Mouse (Mus musculus) liver, embryonic 16.5 days (tissue): ENCODE measurements at regions not wholly inside any gene's neighbourhood (a gene's known extent, or its start where the extent isn't known, plus 50 kb on each side); places are given as distances from the start of the nearest gene placed in this dataset.

Experiments
- ATAC-seq: fragments of 200-750 bp; cut with Nextera tagmentation; 2 replicates; pipeline ENCODE4 v1.8.0; 2017; ENCODE audit warnings: low read depth, mild to moderate bottlenecking, moderate number of reproducible peaks, moderate library complexity
- H3K27ac ChIP-seq: fragments of 300-500 bp; sonication (generic); 2 replicates; pipeline ENCODE4 v1.5.1; 2014; ENCODE audit warnings: mild to moderate bottlenecking, low read length
- H3K27me3 ChIP-seq: fragments of 300-500 bp; sonication (generic); 2 replicates; pipeline ENCODE4 v1.6.1; 2014; ENCODE audit warnings: low read depth, low read length, mixed read lengths; ENCODE audit not compliant: control insufficient read depth, insufficient read depth
- H3K36me3 ChIP-seq: fragments of 300-500 bp; sonication (generic); 2 replicates; pipeline ENCODE4 v1.6.1; 2014; ENCODE audit warnings: mild to moderate bottlenecking; ENCODE audit not compliant: control insufficient read depth, insufficient read depth
- H3K4me1 ChIP-seq: fragments of 300-500 bp; sonication (generic); 2 replicates; pipeline ENCODE4 v1.6.1; 2014; ENCODE audit warnings: low read depth, low read length, mixed read lengths; ENCODE audit not compliant: control insufficient read depth
- H3K4me2 ChIP-seq: fragments of 300-500 bp; sonication (generic); 2 replicates; pipeline ENCODE4 v1.6.1; 2014; ENCODE audit warnings: low read depth, low read length, mixed read lengths
- H3K4me3 ChIP-seq: fragments of 300-500 bp; sonication (generic); 2 replicates; pipeline ENCODE4 v1.5.1; 2014; ENCODE audit warnings: low read depth, mild to moderate bottlenecking, low read length
- H3K9ac ChIP-seq: fragments of 300-500 bp; sonication (generic); 2 replicates; pipeline ENCODE4 v1.6.1; 2014; ENCODE audit warnings: low read depth, low read length
- H3K9me3 ChIP-seq: fragments of 300-500 bp; sonication (generic); replicated peaks from 2 replicates; pipeline ENCODE4 v1.6.1; 2016; ENCODE audit warnings: low read length; ENCODE audit not compliant: control insufficient read depth
- WGBS: fragments of 180-500 bp; shearing (Covaris S2); extraction: QIAGEN DNeasy Blood & Tissue Kit; methylation state at CpG from one replicate; pipeline ENCODE4 v1.1.7; 2014; ENCODE audit not compliant: insufficient replicate concordance; 5-methylcytosine and 5-hydroxymethylcytosine counted together

DNA sequence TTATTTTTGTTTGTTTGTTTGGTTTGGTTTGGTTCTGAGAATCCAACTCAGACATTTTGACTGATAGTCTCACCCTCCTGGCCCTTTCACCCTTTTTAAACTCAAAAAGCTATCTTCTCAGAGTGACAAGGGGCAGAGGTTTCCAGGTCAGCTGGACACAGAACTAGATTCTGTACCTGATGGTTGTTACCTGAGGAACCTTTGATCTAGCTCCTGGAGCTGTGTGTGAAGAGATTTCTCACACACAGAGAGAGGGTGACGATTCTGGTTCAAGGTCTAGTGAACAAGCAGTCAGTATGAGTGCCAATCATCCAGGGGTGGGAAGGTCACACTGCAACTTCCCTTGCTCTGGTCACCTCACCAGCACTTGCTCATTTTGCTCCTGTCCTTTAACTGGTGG lies 83.5 kb upstream of the Lrig1 start:
- H3K27me3 ChIP-seq, result no peaks in the 10 kb centered on the region
- no peaks in the 10 kb centered on the region for H3K36me3 ChIP-seq
- no peaks in the 10 kb centered on the region for H3K9me3 ChIP-seq
- H3K4me1 ChIP-seq, result no peaks in the 10 kb centered on the region
- no peak overlapping the region for H3K4me3 ChIP-seq
- no peak for ATAC-seq
- no peak overlapping the region for H3K9ac ChIP-seq
- H3K4me2 ChIP-seq, result no peak overlapping the region
- 44% methylated on average over 1 of the region's 1 CpGs for WGBS
- no peak overlapping the region for H3K27ac ChIP-seq

DNA sequence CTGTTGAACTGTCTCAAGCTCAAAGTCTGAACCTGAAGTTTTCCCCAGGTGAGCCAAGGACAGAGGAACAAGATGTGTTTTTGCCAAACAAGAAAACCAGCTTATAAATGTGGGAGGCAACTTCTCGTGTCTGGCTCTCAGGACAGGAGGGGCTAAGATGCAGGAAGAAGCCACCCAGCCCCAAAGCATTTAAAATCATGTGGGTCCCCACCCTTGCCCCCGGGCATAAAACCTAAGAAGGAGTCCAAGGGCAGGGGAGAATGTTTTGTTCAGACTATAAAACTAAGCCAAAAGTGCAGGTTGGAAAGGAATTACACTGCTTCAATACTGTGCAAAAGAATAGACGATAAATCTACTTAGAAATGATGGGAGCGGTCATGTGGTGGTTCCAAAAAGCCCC lies 80.7 kb upstream of the Lrig1 start:
- ATAC-seq, result no peak
- Histone ChIP-seq H3K4me3 (no peak overlapping the region), H3K4me2 (no peak overlapping the region), H3K27ac (no peak overlapping the region), H3K36me3 (no peaks in the 10 kb centered on the region), H3K27me3 (no peaks in the 10 kb centered on the region), H3K9me3 (no peaks in the 10 kb centered on the region), H3K4me1 (no peaks in the 10 kb centered on the region), H3K9ac (no peak overlapping the region)
- 49% methylated on average over 4 of the region's 4 CpGs for WGBS

DNA sequence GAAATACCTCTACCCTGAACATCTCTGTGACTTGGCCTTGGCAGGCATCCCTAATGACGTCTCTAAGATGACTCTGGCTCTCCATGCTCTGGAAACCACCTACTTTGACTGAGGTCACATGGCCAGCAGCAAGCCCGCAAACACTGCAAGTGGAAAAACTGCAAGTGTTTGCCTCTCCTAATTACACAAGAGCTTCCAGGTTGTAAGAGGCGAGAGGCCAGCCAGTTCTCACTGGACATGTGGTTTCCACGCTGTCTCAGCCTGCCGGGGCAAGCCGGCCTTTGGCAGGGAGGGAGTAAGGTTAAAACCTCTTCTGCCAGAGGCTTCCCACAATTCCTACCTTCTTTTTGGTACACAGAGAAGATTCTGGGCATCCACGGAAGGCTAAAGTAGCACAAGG lies 79.9 kb upstream of the Lrig1 start:
- 48% methylated on average over 7 of the region's 7 CpGs for WGBS
- Histone ChIP-seq H3K27ac (no peak overlapping the region), H3K27me3 (no peaks in the 10 kb centered on the region), H3K36me3 (no peaks in the 10 kb centered on the region), H3K9me3 (no peaks in the 10 kb centered on the region), H3K4me1 (no peaks in the 10 kb centered on the region), H3K4me2 (no peak overlapping the region), H3K9ac (no peak overlapping the region), H3K4me3 (no peak overlapping the region)
- ATAC-seq, result peak; percentile 79

DNA sequence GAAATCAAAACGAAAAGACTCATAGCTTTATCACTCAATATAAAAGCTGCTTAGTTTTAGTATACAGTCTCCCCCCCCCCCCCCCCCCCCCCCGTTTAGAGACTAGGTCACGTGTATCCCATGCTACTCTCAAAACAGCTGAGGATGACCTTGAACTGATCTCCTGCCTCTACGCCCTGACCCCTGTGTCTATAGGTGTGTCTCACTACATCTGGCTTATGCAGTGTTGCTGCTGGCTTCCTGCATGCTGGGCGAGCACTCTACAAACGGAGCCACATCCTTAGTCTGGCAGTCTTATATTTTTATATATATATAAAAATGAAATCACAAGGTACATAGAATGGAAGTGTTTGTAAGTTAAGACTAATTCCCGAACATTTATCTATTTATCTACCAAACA lies 79.3 kb upstream of the Lrig1 start:
- Histone ChIP-seq H3K9me3 (no peaks in the 10 kb centered on the region), H3K9ac (no peak overlapping the region), H3K27me3 (peaks cover 5% of the 10 kb centered on the region), H3K4me3 (no peak overlapping the region), H3K27ac (no peak overlapping the region), H3K36me3 (no peaks in the 10 kb centered on the region), H3K4me2 (no peak overlapping the region), H3K4me1 (no peaks in the 10 kb centered on the region)
- 41% methylated on average over 7 of the region's 7 CpGs for WGBS
- no peak for ATAC-seq

DNA sequence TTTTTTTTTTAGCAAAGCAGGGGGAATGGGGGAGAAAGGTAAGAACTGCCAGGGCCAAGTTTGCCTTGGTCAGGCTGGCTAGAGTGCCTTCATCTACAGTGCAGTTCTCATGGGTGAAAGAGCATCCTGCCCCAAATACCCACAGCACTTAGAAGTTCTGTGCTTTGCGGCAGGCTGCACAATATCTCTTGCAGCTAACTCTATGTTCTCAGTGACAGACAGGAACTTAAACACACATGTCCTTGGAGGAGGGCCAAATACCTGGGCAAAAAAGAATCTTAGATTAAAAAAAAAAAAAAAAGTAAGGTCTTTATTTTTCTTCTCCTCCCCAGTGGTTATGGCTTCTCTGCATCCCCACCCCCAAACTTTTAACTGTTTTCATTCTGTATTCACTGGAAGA lies 78.8 kb upstream of the Lrig1 start:
- 83% methylated on average over 1 of the region's 1 CpGs for WGBS
- no peak overlapping the region for H3K9ac ChIP-seq
- no peak overlapping the region for H3K27ac ChIP-seq
- peaks cover 9% of the 10 kb centered on the region for H3K27me3 ChIP-seq
- no peak overlapping the region for H3K4me3 ChIP-seq
- no peak for ATAC-seq
- no peaks in the 10 kb centered on the region for H3K9me3 ChIP-seq
- no peaks in the 10 kb centered on the region for H3K36me3 ChIP-seq
- H3K4me2 ChIP-seq, result no peak overlapping the region
- H3K4me1 ChIP-seq, result no peaks in the 10 kb centered on the region

DNA sequence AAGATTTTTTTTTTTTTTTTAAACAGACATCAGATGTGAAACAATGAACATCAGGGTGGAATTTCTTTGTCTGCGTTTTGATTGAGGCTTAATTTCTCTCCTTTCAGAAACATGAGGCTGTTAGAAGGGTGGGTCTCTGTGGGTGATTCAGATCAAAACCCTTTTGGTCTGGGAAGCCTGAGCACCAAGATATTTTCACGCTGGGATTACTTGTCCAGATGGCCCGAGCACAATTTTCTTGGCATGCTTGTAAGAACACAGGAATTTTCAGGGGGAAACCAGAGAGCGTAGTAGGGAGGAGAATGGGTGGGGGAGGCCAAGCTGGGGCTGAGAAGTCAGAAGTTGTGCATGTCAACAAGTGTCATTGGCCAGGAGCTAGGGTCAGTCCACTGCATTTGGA lies 76.6 kb upstream of the Lrig1 start:
- 52% methylated on average over 4 of the region's 4 CpGs for WGBS
- Histone ChIP-seq H3K27me3 (peaks cover 22% of the 10 kb centered on the region), H3K4me2 (no peak overlapping the region), H3K4me1 (no peaks in the 10 kb centered on the region), H3K27ac (no peak overlapping the region), H3K9me3 (no peaks in the 10 kb centered on the region), H3K9ac (no peak overlapping the region), H3K4me3 (no peak overlapping the region), H3K36me3 (no peaks in the 10 kb centered on the region)
- no peak for ATAC-seq

DNA sequence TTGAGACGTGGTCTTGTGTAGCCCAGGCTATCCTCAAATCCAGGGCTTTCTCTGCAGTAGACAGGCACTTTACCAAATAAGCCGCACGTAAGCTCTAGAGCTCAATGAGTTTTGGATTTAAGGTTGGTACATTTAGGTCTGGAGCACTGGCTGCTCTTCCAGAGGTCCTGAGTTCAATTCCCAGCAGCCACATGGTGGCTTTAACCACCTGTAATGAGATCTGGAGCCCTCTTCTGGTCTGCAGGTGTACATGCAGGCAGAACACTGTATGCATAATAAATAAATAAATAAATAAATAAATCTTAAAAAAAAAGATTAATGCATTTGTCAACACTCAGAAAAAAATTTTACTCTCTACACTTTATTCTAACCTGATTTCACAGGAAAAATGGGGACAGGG lies 74.9 kb upstream of the Lrig1 start:
- no peaks in the 10 kb centered on the region for H3K4me1 ChIP-seq
- H3K9me3 ChIP-seq, result no peaks in the 10 kb centered on the region
- H3K27me3 ChIP-seq, result peaks cover 22% of the 10 kb centered on the region
- H3K9ac ChIP-seq, result no peak overlapping the region
- no peak overlapping the region for H3K4me3 ChIP-seq
- no peaks in the 10 kb centered on the region for H3K36me3 ChIP-seq
- no peak overlapping the region for H3K27ac ChIP-seq
- H3K4me2 ChIP-seq, result no peak overlapping the region
- WGBS, result 78% methylated on average over 3 of the region's 3 CpGs
- ATAC-seq, result no peak

DNA sequence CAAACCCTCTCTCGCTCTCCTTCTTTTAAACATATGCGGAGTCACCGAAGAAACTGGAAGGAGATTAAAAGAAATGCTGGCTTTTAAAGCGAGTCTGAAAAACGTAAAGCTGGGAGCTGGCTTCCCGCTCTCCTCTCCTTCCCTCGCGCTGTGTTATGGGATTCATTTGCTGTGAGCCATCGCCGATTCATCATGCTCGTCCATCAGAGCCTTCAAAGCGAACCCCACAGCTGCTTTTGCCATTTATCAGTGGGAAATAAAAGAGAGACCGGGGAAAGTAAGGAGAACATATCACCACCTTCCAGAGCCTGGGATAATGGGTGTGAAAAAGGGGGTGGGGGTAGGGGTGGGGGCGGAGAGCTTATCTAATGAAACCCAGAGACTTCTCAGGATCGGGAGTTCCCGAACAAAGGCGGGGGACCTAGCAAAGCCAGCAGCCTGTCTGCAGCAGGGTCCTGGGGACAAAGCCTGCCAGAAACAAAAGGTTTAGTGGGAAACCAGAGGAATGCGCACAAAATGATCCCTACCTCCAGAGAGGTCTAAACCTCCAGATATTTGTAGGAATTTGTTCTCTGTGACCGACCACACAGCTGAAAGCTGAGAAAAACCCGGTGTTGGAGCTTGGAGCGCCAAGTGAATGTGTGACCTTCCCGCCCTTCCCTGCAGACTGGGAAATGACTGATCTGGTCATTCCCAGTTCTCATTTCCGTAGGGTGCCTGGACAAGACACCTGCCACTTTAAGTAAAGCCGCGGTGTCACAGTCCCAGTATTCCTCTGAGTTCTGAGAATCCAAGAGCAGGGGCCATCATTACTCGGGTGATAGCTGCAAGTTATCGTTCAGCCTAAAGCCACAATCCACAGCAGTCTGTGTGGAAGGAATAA lies 73.9 kb upstream of the Lrig1 start:
- no peak for ATAC-seq
- Histone ChIP-seq H3K4me3 (no peak overlapping the region), H3K9me3 (no peaks in the 10 kb centered on the region), H3K9ac (no peak overlapping the region), H3K4me1 (no peaks in the 10 kb centered on the region; the same call in 1 of the 2 replicates), H3K27me3 (peaks cover 22% of the 10 kb centered on the region), H3K27ac (no peak overlapping the region), H3K4me2 (peak overlapping the region; percentile 25), H3K36me3 (no peaks in the 10 kb centered on the region)
- 4% methylated on average over 27 of the region's 27 CpGs for WGBS

- no peak for ATAC-seq
- no peak overlapping the region for H3K4me3 ChIP-seq
- H3K4me2 ChIP-seq, result 0 out of 2 replicates have a peak overlapping the region, but pooled peaks have one; percentile 25
- no peaks in the 10 kb centered on the region for H3K36me3 ChIP-seq
- H3K9me3 ChIP-seq, result no peaks in the 10 kb centered on the region
- 25% methylated on average over 12 of the region's 12 CpGs for WGBS
- no peak overlapping the region for H3K9ac ChIP-seq
- no peaks in the 10 kb centered on the region; the same call in 1 of the 2 replicates for H3K4me1 ChIP-seq
- H3K27ac ChIP-seq, result no peak overlapping the region
- peaks cover 22% of the 10 kb centered on the region for H3K27me3 ChIP-seq
Measured at GRCm38 (mm10) chr6:94772868-94773603, 73.1 kb upstream of the Lrig1 start.
